Mouse (Mus musculus) layer of hippocampus, adult 9-10 months (tissue): Measurements from ENCODE around the gene Prdm10.

Source experiments
- DNase-seq: peaks from one replicate; pipeline ENCODE4 v3.0.0; 2022; ENCODE audit warnings: low spot score

Gene Prdm10

GRCm38 (mm10) chr9:31363698-31364609, 83.6 kb downstream of the Prdm10 start:
- DNase-seq: no peak

- DNase-seq: no peak
These were observed 84.7 kb downstream of the Prdm10 start for GRCm38 (mm10) chr9:31365086-31365485.

GRCm38 (mm10) chr9:31371740-31372139, 91.4 kb downstream of the Prdm10 start:
- DNase-seq: no peak

- DNase-seq: no peak
These were observed 96.3 kb downstream of the Prdm10 start for GRCm38 (mm10) chr9:31376661-31377060.

GRCm38 (mm10) chr9:31384786-31385499, 104.6 kb downstream of the Prdm10 start:
- DNase-seq: no peak

- peak; percentile 12 for DNase-seq
These were observed 105.1 kb downstream of the Prdm10 start for GRCm38 (mm10) chr9:31385500-31385869.

GRCm38 (mm10) chr9:31385947-31386354, 105.6 kb downstream of the Prdm10 start, which contains the start of gene Nfrkb:
TSS of gene Nfrkb (plus strand) at chr9:31386192.
- peak; percentile 80 for DNase-seq

- peak; percentile 18 for DNase-seq
These were observed 106.2 kb downstream of the Prdm10 start for GRCm38 (mm10) chr9:31386368-31387180.

- no peak for DNase-seq
These were observed 106.9 kb downstream of the Prdm10 start for GRCm38 (mm10) chr9:31387206-31387605.

GRCm38 (mm10) chr9:31400441-31400840, 120.1 kb downstream of the Prdm10 start:
- no peak for DNase-seq

- no peak for DNase-seq
These were observed 124.0 kb downstream of the Prdm10 start for GRCm38 (mm10) chr9:31404311-31404710.

- no peak for DNase-seq
These were observed 124.9 kb downstream of the Prdm10 start for GRCm38 (mm10) chr9:31405217-31405616.

- DNase-seq: no peak
These were observed 131.8 kb downstream of the Prdm10 start for GRCm38 (mm10) chr9:31412165-31412564.

- DNase-seq: no peak
These were observed 138.5 kb downstream of the Prdm10 start for GRCm38 (mm10) chr9:31418821-31419220.

- no peak for DNase-seq
These were observed 141.8 kb downstream of the Prdm10 start for GRCm38 (mm10) chr9:31422143-31422542.

- no peak for DNase-seq
These were observed 148.6 kb downstream of the Prdm10 start for GRCm38 (mm10) chr9:31428971-31429370.

GRCm38 (mm10) chr9:31430011-31430410, 149.7 kb downstream of the Prdm10 start:
- no peak for DNase-seq
